Mouse (Mus musculus) layer of hippocampus, postnatal 25 days (tissue): ENCODE measurements around the gene Msantd3. TPM values are rescaled to one million over a fixed set of nuclear protein-coding genes. Genes with fewer than 3 reads are reported as not detected.
A peak's percentile ranks its signal among the peaks of the same experiment; 100 is the strongest.

Experiments
- DNase-seq, 2 experiments: peaks; one replicate each; pipeline ENCODE4 v3.0.0; 2022; ENCODE audit warnings: mixed read lengths in 2 of 2, low spot score in 1 of 2; ENCODE audit errors: extremely low spot score in 1 of 2
- total RNA-seq, 2 experiments: library from RNA; stranded (reverse); gene quantifications; 2 replicates each; pipeline ENCODE4 v1.2.3; 2021

Gene Msantd3
- total RNA-seq: 10 to 100 TPM; 19.8 to 21.7 TPM

DNA sequence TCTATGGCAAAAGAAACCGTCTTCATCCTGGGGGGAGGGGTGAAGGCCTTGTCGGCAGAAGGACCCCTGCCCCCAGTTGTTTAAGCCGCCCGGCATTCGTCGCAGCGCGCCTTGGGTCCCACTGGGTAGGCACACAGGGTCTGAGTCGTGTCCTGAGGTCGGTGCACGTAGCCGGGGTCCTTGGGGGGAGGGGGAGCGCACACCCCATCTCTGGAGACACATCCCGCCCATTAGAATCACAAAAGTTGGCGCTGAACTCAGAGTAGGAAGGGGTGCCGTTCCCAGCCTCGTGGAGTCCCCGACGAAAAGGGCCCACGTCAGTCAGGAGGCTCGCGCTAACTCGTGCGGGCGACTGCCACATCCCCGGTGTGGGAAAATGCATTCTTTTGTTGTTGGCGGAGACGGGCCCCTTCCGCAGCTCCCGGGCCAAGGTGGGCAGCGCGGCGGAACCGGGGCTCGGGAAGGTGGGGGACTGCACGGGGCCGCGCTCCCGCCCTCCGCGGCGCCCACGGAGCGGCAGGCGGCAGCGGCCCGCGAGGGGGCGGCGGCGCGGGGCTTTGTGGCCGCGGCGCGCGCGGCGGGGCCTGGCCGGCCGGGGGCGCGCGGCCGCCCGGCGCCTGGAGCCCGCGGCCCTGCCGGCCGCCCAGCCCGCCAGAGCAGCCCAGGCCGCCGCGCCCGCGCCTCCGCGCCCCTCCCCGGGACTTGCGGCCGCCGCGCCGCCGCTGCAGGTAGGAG lies at the start of gene Msantd3:
TSS of gene Msantd3 (plus strand) at position 95 of the 735 bp plus-strand sequence.
- peak; percentile 35 to 59 for DNase-seq

- DNase-seq: no peak
Measured at GRCm38 (mm10) chr4:48491290-48491743, 48.4 kb upstream of the Msantd3 start.

DNA sequence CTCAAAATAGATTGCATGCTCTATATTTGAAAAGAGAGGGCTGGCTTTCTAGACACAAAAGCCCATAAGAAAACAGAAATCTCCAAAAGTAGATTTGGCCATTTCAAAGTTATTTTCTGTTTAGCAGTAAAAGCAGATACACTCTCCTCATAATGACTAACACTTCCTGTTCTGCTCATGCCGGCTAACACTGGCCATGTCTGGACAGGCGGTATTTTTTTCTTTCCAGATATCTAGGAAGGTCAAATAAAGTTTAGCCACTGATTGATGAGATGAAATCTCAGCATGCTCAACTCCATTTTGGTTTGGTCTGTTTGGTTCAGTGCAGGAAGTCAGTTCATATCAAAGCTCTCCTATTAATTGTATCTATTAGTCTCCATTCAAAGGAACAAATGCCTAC lies 47.2 kb upstream of the Msantd3 start:
- DNase-seq: no peak

GRCm38 (mm10) chr4:48510861-48511260 lies 28.9 kb upstream of the Msantd3 start:
- no peak for DNase-seq

- no peak for DNase-seq
Measured at GRCm38 (mm10) chr4:48529559-48529958, 10.2 kb upstream of the Msantd3 start.

DNA sequence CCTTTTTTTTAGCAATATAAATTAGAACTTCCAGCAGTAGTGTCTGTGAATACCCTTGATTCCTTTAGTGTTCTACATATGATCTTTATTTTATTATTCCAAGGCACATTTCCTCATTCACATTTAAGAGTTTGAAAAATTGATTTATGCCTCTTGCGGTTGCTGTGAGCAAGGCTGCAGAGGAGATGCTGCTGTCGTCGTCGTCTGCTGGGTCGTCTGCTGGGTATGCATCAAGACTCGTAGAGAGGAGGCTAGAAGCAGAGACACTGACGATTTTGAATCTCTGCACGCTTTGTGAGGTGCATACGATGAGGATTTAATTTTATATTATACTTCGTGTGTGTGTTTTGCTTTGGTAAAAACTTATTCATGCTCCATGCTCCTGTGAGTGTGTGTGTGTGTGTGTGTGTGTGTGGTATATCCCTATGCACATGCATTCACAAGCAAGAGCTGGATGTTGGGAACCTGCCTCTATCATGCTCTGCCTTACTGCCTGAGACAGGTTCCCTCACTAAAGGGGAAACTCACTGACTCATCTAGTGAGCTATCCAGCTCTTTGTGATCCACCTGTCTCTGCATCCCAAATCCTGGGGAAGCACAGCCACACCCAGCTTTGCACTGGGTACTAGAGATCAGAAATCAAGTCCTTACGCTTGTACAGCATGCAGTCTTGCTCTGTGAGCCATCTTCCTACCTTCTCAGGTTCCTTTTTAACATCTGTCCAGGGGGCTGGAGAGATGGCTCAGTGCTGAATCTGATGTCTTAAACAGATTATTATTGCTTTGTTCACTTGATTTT lies 7.7 kb upstream of the Msantd3 start:
- DNase-seq: no peak

DNA sequence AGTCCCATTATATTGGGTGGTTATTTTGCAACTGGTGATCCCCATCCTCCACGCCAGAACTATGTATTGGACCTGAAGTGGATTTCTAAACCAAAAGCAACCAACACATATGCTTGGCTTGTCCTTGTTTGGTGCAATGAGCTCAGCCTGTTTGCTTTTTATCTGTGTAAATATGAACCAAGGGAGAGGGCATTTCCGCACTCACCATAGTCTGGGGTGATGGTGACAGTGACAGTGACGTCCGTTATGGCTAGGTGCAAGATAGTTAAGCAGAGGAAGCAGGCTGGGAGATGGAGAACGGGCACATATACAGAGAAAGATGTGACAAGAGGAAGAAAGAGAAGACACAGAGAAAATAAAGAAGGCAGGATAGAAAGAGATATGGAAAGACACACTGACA lies 3.5 kb upstream of the Msantd3 start:
- no peak for DNase-seq

DNA sequence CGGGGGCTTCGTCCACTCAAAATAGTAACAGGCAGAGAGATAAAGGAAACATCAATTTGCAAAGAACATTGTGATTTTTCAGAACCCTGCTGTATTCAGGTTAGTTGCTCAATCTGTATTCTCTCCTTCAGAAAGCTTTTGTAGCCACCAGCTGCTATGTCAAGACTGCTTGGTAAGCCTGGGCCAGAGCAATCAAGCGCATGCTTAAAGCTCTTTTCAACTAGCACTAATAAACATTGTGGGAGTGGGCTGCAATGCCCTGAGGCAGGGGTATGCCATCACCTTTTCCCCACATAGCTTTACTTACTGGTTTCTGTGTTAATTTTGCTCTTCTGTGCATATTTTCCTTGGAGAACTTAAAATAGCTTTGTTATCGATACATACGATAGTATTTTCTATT lies 2.7 kb upstream of the Msantd3 start:
- DNase-seq: no peak

DNA sequence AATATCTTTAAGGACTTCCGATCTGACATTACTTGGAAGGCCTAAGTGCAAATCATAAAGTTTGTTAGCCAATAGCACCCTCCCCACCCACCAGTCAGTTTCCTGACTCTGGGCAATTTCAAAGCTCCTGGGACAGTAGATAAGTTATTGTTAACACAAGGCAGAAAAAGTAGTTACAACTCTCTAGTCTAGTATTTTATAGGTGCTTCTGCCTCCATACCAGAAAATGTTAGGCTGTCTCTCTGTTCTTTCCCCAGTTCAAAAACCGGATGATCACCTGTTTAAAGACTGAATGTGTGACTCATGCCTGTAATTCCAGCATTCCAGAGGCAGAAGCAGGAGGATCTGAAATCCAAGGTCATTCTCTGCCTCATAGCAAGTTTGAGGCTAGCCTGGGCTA lies 1.2 kb upstream of the Msantd3 start:
- DNase-seq: no peak

DNA sequence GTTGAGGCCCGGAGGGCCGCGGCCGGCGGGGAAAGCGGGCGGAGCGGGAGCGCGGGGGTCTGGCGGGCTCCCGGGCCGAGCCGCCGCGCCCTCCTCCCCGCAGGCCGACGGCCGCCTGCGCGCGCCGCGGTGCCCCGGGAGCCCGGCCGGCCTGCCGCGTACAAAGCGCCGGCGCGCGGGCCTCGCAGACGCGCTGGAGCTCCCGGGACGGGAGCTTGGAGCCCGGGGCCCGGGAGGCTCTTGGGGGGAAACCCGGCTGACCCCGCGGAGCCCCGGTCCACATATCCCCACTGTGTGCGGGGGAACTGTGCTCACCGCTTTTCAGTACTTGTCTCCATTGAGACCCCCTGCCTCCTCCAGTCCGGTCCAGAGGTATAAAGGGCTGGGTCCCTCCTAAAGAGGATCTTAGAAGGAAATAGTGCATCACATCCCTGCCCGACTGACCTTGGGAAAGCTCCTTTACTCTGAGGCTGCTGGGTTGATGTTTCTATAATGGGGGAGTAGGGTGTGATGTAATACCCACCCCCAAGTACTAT lies 909 bp downstream of the Msantd3 start:
- DNase-seq: peak; percentile 23 to 50

- DNase-seq: peak in 1 of 2 experiments; percentile 4
Measured at GRCm38 (mm10) chr4:48541526-48542250, 2.0 kb downstream of the Msantd3 start.

- no peak for DNase-seq
Measured at GRCm38 (mm10) chr4:48542351-48542750, 2.6 kb downstream of the Msantd3 start.

GRCm38 (mm10) chr4:48543071-48543865 lies 3.5 kb downstream of the Msantd3 start:
- DNase-seq: no peak

DNA sequence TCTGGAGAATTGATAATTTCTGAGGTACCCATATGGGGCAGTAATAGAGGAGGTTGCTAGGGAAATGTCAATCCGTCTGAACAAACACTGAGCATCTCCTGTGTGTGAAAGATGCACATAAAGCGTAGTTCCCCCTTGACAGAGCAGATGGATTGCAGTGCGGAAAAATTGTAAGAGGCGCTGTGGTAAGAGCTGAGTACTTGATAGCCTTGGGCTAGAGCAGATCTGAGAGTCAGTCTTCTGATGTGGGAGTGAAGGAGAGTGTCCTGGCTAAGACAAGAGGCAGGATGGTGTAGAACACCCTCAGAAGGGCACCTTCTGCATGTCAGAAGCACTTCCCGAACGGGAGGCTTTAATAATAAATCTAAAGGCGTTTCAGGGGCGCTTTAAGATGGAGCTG lies 4.4 kb downstream of the Msantd3 start:
- DNase-seq: no peak

GRCm38 (mm10) chr4:48545966-48546365 lies 6.2 kb downstream of the Msantd3 start:
- no peak for DNase-seq

DNA sequence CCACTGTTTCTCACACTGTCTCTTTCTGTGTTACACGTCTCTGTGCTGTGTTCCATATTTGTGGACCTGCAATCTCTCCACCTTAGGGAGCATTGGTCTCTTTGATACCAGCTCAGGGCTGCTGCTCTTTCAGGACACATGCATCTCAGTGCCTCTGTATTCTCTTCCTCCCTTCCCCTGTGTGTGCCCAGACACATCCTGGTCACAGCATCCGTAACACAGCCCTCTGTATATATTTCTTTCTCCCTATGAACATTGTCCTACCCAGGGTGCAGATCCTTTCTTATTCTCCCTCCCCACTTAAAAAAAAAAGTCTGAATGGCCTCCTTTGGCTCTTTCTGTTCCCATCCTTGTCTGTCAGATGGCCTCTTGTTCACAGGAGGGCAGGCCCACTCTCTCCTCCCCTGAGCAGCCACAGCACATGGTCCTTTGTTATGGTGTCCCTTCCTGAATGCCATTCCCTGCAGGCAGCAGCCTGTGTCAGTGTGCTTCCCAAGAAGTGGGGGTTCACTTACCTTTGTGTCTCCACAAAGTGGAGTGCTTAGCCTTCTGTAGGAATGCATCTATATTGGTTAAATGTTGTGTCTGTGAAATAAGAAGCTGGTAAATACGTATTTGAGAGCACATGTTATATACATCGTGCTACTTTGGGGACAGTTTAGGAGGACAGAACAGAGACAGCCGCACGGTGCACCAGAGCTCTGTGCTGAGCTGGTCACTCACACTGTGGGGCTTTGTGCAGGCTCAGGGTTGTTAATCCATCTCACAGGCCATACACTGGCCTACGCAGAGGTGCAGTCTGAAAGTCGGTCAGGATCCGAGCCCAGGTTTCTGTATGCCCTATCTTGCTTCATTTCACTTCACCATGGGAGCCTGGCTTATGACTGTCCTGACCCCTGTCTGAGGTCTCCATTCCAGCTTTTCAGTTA lies 7.1 kb downstream of the Msantd3 start:
- no peak for DNase-seq

GRCm38 (mm10) chr4:48548393-48549045 lies 8.8 kb downstream of the Msantd3 start:
- no peak for DNase-seq

GRCm38 (mm10) chr4:48549661-48550060 lies 9.9 kb downstream of the Msantd3 start:
- no peak for DNase-seq
